ENCODE assay signal across 7 mouse cellular contexts in the genomic region with DNA sequence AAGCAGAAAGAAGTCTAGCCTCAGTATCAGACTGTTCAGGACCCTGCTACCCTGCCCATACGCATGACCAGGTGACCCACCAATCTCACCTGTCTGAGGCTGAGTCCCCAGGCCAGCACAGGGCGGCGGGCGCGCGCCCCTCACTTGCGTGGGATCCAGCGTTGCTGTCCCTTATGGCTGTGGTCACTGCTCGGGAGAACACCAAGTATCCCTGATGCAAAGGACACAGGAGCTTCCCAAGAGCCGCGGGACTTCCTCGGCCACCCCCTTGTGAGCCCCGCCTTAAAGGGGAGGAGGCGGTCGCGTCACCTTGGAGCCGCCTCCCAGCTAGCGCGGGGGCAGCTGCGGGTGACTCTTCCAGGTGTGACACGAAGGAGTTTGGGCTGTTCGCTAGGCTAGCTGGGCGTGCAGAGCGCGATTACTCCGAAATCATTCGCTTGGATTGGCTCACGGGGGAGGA. TPM values are rescaled to one million over a fixed set of nuclear protein-coding genes. Genes with fewer than 3 reads are reported as not detected.
DNase-seq lines count a peak whose midpoint lies in the region; ATAC-seq and TF ChIP-seq lines count a peak whose summit lies in the region.

Mctp2 (minus strand) TSS at position 227 of the 460 bp plus-strand sequence.

- peak; percentile 60 to 75 for DNase-seq in adrenal gland, adult (ENCODE audit: inconsistent age in 2 of 2, low spot score in 1 of 2)
- peak; percentile 23 for DNase-seq in embryo, embryonic 11.5 days (ENCODE audit: low read depth, low spot score)
- DNase-seq in heart, adult 9 months (ENCODE audit: low spot score in 2 of 2): peak; percentile 12 to 16
- DNase-seq in kidney, adult 8-10 months: peak; percentile 58 to 68
- DNase-seq in stomach, postnatal 0 days (ENCODE audit: low spot score): peak; percentile 94

- no peak within 1 kb of the TSS for H3K27ac ChIP-seq in liver, embryonic 15.5 days (replicated peaks)
- H3K27ac ChIP-seq in neural tube, embryonic 12.5 days: no peak within 1 kb of the TSS
- H3K27ac ChIP-seq in stomach, postnatal 0 days (replicated peaks): peak within 1 kb of the TSS; percentile 87

- H3K4me2 ChIP-seq in liver, embryonic 15.5 days: peak within 1 kb of the TSS; percentile 69
- H3K4me2 ChIP-seq in neural tube, embryonic 12.5 days (replicated peaks): peak within 1 kb of the TSS; percentile 96
- H3K4me2 ChIP-seq in stomach, postnatal 0 days (replicated peaks; ENCODE audit: low read depth): peak within 1 kb of the TSS; percentile 97

- no peaks in the 10 kb centered on the region; the same call in 1 of the 2 replicates for H3K27me3 ChIP-seq in liver, embryonic 15.5 days
- peaks cover 13% of the 10 kb centered on the region for H3K27me3 ChIP-seq in neural tube, embryonic 12.5 days (replicated peaks)
- no peaks in the 10 kb centered on the region for H3K27me3 ChIP-seq in stomach, postnatal 0 days (ENCODE audit: control insufficient read depth, insufficient read depth, low read length)

- ATAC-seq in liver, embryonic 15.5 days (ENCODE audit: insufficient read depth): peak; percentile 70
- peak; percentile 70 for ATAC-seq in neural tube, embryonic 12.5 days (ENCODE audit: low FRiP score, low read depth)
- ATAC-seq in stomach, postnatal 0 days (ENCODE audit: low FRiP score, low TSS enrichment): peak; percentile 99

- peak within 1 kb of the TSS; percentile 53 for H3K4me3 ChIP-seq in liver, embryonic 15.5 days (replicated peaks)
- H3K4me3 ChIP-seq in neural tube, embryonic 12.5 days: peak within 1 kb of the TSS; percentile 48
- H3K4me3 ChIP-seq in stomach, postnatal 0 days (ENCODE audit: low read depth, low read length): peak within 1 kb of the TSS; percentile 65

- under 1% methylated on average over 28 of the region's 28 CpGs for WGBS in liver, embryonic 15.5 days (ENCODE audit: insufficient replicate concordance)
- under 1% methylated on average over 28 of the region's 28 CpGs for WGBS in neural tube, embryonic 12.5 days
- WGBS in stomach, postnatal 0 days: under 1% methylated on average over 28 of the region's 28 CpGs

- no peak for TF ChIP-seq CTCF in stomach, postnatal 0 days (IDR thresholded peaks at IDR 0.05; ENCODE audit: low read depth)

- no peaks in the 10 kb centered on the region for H3K9me3 ChIP-seq in liver, embryonic 15.5 days (replicated peaks)
- no peaks in the 10 kb centered on the region for H3K9me3 ChIP-seq in neural tube, embryonic 12.5 days
- H3K9me3 ChIP-seq in stomach, postnatal 0 days (ENCODE audit: control insufficient read depth, low read length): no peaks in the 10 kb centered on the region

- H3K36me3 ChIP-seq in liver, embryonic 15.5 days (replicated peaks): no peaks in the 10 kb centered on the region
- no peaks in the 10 kb centered on the region for H3K36me3 ChIP-seq in neural tube, embryonic 12.5 days
- no peaks in the 10 kb centered on the region for H3K36me3 ChIP-seq in stomach, postnatal 0 days (ENCODE audit: control insufficient read depth, insufficient read depth, low read length)

- H3K4me1 ChIP-seq in liver, embryonic 15.5 days (replicated peaks): no peaks in the 10 kb centered on the region
- H3K4me1 ChIP-seq in neural tube, embryonic 12.5 days: peaks cover 10% of the 10 kb centered on the region
- H3K4me1 ChIP-seq in stomach, postnatal 0 days (replicated peaks; ENCODE audit: control insufficient read depth, insufficient read depth): 0 out of 2 replicates have a peak, but pooled peaks cover 3% of the 10 kb centered on the region

- no peak for TF ChIP-seq EP300 in stomach, postnatal 0 days (optimal IDR thresholded peaks at IDR 0.05)

- H3K9ac ChIP-seq in liver, embryonic 15.5 days: no peak within 1 kb of the TSS
- peak within 1 kb of the TSS; percentile 49; the same call in 1 of the 2 replicates for H3K9ac ChIP-seq in neural tube, embryonic 12.5 days
- H3K9ac ChIP-seq in stomach, postnatal 0 days (ENCODE audit: low read length): peak within 1 kb of the TSS; percentile 66

RNA-seq across cellular contexts. Expression of gene Mctp2, which starts in this region (rescaled TPM):
- 0.35 and 0.43 TPM in 2 replicates for polyA plus RNA-seq in liver, embryonic 15.5 days (2015; fragmentation: Nextera tagmentation; extraction: Ambion mirVana)
- 0.29 and 0.37 TPM in 2 replicates for polyA plus RNA-seq in neural tube, embryonic 12.5 days (2016; fragmentation: Nextera tagmentation; extraction: Ambion mirVana)
- polyA plus RNA-seq in stomach, postnatal 0 days (2015; fragmentation: Nextera tagmentation; extraction: Ambion mirVana): 1.4 and 1.7 TPM in 2 replicates

Comparison
In these comparisons a context has a peak if more than half of its experiments do, and no peak if none do; other contexts are left out.
1. Peak in ATAC-seq, H3K4me3 ChIP-seq and H3K4me2 ChIP-seq in liver, embryonic 15.5 days; RNA of the gene not detected or under 1 TPM.
2. Peak in ATAC-seq, H3K4me3 ChIP-seq, H3K9ac ChIP-seq and H3K4me2 ChIP-seq in neural tube, embryonic 12.5 days; RNA of the gene not detected or under 1 TPM.
3. DNase-seq: peak in every context shown above with its lines; median percentile 94 in stomach, postnatal 0 days; 68 in adrenal gland, adult; 63 in kidney, adult 8-10 months; 23 in embryo, embryonic 11.5 days; 14 in heart, adult 9 months.